Mouse (Mus musculus) fibroblast of lung, adult 2 months (primary cell): ENCODE data around the gene Utp3.
A peak's percentile ranks its signal among the peaks of the same experiment; 100 is the strongest.
"Not testable (repeated sequence)": the region's sequence is repeated elsewhere in the genome, so short reads cannot be mapped to it uniquely, and the experiment has no call there.

Experiments
- DNase-seq: peaks from one replicate; pipeline ENCODE4 v3.0.0-alpha.2; 2011; ENCODE audit warnings: low read depth

The Utp3 gene

GRCm38 (mm10) chr5:88554086-88554886 lies at the start of gene Utp3:
Gene Utp3, plus strand, starts transcription at chr5:88554462.
- peak; percentile 98 for DNase-seq

DNA sequence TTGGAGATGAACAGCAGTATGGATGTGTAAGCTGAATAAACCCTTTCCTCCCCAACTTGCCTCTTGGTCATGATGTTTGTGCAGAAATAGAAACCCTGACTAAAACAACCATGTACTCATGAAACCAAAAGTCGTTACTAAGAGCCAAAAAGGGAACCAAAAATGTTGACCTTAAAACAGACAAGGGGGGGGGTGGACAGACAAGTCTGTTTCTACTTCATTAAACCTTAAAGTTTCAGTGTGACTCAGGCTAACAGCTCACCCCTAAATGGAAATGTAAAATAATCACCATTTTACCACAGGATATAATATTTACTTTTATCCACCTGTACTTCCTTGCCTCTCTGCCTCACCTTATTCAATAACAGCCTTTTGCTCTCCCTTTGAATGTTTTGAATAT lies 45.7 kb upstream of the Utp3 start:
- DNase-seq: no peak

- DNase-seq: no peak
These were observed 45.3 kb upstream of the Utp3 start for GRCm38 (mm10) chr5:88508990-88509389.

DNA sequence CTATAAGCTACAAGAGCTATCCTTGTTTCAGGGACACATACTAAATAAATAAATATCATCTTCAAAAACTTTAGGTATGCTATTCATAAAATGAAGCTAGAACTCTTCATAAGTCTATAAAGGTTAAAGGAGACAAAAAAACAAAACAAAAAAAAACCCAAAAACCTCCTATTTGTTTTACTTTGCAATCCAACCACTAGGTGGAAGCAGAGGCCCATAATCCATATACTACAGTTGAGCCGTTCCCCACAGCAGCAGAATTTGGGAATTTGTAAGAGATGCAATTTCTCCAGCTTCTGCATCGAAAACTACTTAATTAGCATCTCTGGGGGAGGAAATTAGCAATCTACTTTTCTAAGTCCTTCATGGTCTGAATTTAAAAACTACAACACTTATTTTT lies 35.0 kb upstream of the Utp3 start:
- DNase-seq: peak; percentile 17

DNA sequence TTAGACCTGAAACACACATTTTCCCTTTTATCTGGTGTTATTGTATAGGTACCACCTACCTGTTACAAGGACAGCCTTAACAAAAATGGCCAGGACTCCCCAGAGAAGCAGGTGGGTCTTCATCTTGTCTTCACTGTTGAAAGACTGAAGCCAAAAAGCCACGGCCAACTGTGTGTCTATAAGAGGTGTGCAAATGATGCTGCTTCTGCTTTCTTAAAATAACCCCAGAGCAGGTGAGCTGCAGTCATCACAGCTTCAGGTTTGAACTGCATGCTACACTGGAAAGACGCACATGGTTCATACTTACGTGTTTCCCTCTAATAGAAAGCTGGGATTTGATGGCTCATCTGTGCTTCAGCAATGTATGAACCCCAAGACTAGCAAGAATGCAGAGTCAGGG lies 26.6 kb upstream of the Utp3 start, which contains the start of gene Jchain:
TSS of gene Jchain (minus strand) at position 235 of the 400 bp plus-strand sequence.
- no peak for DNase-seq

DNA sequence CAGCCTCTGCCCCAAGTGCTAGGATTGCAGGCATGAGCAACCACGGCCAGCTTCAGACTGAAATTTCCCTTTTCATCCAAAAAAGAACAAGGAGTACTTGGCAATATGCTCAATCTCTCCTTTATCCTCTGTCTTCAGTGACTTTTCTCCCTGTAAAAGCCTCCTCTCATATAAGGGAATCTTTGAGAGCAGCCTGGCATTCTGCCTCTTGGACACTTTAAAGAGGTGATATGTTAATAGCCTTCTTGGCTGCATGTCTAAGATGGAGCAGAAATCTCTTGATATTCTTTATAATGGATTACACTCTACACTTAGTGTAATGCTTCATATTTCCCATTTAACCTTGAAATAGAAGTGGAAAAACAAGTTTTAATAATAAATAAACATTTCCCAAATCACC lies 23.4 kb upstream of the Utp3 start:
- no peak for DNase-seq

DNA sequence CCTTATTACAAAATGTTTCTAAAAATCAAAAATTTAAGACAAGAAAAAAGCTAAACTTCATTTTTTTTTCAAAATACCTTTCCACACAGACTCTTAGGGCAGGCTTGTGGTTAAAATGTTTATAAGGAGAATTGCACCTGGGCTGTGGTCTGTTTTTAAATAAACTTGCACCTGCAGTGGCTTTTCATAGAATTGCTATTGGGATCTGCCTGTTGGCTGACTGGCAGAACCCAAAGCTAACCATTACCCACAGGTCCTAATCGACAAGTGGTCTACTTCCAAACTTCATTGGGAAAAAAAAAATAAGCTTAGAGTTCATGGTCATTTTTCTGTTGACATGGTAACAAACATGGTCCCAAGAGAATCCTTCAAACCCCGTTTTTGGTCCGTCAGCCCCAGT lies 19.6 kb upstream of the Utp3 start:
- no peak for DNase-seq

- no peak for DNase-seq
These were observed 13.4 kb upstream of the Utp3 start for GRCm38 (mm10) chr5:88540845-88541244.

DNA sequence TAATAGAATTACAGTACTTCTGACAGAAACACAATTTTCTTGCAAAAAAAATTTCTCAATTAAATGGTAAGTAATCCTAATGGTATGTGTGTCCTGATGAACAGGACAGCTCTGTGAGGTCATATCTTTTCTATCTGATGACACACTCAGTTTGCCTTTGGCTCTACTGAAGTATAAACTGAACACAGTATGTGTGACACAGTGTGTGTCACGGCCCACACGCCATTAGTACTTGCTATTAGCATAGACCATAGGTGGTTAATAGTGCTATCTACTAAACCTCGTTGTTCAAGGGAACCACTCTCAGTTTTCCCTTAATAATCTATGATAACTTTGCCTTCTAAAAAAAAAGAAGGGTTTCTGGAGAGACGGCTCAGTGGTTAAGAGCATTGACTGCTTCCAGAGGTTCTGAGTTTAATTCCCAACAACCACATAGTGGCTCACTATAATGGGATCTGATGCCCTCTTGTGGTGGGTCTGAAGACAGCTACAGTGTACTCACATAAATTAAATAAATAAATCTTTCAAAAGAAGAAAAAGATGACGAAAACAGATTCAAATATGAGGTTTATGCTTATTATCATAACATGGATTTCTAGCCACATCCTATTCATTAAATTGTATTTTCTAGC lies 11.5 kb upstream of the Utp3 start:
- peak; percentile 36 for DNase-seq

- not testable (repeated sequence) for DNase-seq
These were observed 9.9 kb upstream of the Utp3 start for GRCm38 (mm10) chr5:88544411-88544810.

GRCm38 (mm10) chr5:88545536-88545935 lies 8.7 kb upstream of the Utp3 start:
- DNase-seq: no peak

DNA sequence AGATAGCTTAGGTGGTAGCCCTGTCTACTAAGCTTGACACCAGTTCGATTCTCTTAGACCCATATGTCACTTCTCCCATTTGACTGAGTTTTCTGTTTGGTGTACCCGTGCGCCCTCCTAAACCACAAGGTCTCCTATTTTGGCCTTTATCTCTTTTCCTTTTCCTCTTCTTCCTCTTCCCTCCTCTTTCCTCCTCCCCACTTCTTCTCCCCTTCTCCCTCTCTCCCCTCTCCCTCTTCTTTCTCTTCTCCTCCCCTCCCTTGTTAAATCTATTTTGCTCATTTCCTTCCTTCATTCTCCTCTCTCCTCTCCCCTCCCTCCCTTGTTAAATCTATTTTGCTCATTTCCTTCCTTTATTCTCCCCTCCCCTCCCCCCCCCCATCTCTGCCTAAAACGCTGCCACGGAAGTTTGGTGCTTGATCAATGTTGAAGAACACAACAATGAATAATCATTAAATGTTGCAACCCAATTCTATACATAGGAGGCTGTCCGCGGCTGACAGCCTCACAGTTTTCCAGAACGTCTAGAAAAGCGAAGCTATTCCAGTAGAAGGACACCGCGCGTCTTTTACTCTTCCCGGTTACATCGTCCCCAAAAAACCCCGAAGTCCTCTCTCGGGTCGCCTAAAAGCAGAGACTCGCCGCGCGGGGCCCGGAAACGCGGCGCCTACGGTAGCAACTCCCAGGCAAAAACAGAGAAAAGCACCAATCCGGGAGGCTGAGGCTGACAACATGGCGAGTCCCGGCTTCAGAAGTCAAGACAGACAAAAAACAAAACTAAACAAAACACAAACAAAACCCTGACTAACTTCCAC lies 784 bp upstream of the Utp3 start:
- DNase-seq: no peak

DNA sequence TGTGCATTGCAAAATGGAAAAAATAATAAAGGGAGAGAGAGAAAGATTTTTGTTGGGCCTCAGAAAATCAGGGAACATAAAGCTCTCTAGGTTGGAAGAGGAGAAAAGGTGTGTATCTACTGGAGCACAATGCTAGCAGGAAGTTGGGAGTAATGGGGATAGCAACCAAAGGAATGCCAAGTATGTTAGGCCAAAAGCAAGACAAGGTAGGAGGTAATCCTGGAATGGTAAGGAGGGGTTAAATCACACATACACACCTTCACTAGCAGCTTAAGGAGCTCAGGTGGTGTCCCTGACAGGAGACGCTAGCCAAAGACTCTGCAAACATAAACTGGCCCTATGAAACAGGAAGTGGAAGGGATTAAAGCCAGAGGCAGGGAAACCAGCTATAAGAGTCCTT lies 4.7 kb downstream of the Utp3 start:
- no peak for DNase-seq

GRCm38 (mm10) chr5:88561080-88561814 lies 7.0 kb downstream of the Utp3 start:
- no peak for DNase-seq

GRCm38 (mm10) chr5:88562863-88563780 lies 8.9 kb downstream of the Utp3 start:
- no peak for DNase-seq

GRCm38 (mm10) chr5:88564501-88565147 lies 10.4 kb downstream of the Utp3 start, which contains the start of gene Rufy3:
Gene Rufy3, plus strand, starts transcription at chr5:88565040.
- DNase-seq: no peak

DNA sequence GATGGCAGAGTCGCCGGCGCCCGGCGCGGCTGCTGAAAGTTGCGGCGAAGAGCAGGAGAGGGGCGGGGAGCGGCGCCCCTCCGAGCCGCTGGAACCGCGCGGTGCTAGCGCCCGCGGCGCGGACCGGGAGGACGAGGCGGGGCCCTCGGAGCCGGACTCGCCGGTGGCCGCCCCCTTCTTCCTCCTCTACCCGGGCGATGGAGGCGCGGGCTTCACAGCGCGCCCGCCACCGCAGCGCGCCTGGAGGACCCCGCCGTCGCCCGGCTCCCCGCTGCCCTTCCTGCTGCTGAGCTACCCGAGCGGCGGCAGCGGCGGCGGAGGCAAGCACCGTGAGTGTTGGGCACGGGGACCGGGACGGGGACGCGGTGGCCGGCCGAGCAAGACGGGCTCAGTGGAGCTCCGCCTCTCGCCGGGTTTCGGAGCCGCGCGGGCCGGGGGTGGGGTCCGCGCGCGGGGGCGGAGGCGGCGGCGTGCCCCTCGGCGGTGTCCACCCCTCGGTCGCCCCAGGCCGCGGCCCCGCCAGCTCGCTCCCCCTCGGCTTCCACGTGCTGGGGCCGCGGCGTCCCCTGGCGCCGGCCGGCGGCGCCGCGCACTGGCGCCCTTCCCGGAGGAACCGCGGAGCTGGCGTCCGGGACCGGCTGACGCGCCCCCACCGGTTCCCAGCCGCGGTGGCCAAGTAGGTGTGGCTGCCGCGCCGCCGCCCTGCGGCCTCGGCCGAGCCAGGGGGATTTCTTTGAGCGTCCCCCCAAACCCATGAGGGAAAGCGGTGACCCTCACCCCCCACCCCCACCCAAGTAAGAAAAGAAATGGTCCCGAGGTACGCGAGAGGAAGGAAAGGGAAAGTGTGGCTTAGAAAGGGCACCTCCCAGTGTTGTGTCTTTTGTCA lies 11.1 kb downstream of the Utp3 start:
- no peak for DNase-seq

DNA sequence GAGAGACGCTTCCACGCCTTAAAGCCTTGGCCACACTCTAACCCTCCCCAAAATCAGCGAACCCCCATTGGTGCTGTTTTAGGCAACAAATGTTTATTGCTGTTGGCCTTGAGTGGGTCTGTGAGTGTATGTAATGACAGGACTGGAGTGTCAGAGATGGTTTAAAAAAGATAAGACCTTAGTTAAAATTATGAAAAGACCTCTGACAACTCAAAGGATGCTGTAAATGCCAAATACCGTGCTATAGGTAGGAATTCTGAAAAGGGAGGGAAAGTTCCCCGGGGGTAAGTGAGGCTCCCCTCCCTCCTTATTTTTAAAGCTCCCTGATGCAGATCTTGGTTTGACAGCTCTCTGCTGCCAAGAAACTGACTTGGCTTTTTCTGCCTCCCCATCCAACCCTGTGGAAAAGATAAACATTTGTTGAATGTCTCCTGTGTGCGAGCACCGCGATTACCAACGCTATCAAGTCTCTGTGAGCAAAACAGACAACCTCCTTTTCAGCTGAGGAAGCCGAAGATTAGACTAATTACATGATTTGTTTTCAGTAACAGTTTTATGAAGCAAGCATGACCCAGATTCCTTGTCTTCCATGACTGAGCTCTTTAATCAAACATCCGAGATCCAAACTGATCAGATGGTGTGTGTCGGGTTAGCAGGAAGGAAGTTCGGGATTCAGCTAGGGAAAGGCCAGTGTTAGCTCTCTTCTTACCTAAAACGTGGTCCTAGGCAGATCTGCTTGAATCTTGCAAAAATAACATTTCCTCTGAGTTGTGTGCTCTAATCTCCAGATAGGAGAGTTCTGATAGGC lies 12.0 kb downstream of the Utp3 start:
- DNase-seq: no peak
